Mouse (Mus musculus): ENCODE results near the gene Pak7.

- no peak for TF ChIP-seq POLR2A (IDR thresholded peaks at IDR 0.05; ENCODE audit: insufficient read depth, low read depth, low read length)
- TF ChIP-seq CTCF (IDR thresholded peaks at IDR 0.05): no peak
Measured at GRCm38 (mm10) chr2:136057861-136058331, 329.9 kb downstream of the Pak7 start.
